Mouse (Mus musculus): ENCODE data around the gene Tmeff2. TPM values are rescaled to one million over a fixed set of nuclear protein-coding genes. Genes with fewer than 3 reads are reported as not detected.

The Tmeff2 gene
- polyA plus RNA-seq, 1 experiment from 2014 or later, result 11.6 TPM

GRCm38 (mm10) chr1:51152017-51152416, 251.6 kb downstream of the Tmeff2 start:
- Histone ChIP-seq H3K27me3 (no peaks in the 10 kb centered on the region), H3K4me2 (replicated peaks) (no peak overlapping the region), H3K4me1 (no peaks in the 10 kb centered on the region), H3K9me3 (replicated peaks) (no peaks in the 10 kb centered on the region), H3K36me3 (no peaks in the 10 kb centered on the region), H3K27ac (replicated peaks) (no peak overlapping the region), H3K4me3 (replicated peaks) (no peak overlapping the region), H3K9ac (no peak overlapping the region)
- WGBS, result 41% methylated on average over 2 of the region's 2 CpGs
- ATAC-seq (ENCODE audit: insufficient number of reproducible peaks, low FRiP score, low TSS enrichment, low read depth), result no peak

DNA sequence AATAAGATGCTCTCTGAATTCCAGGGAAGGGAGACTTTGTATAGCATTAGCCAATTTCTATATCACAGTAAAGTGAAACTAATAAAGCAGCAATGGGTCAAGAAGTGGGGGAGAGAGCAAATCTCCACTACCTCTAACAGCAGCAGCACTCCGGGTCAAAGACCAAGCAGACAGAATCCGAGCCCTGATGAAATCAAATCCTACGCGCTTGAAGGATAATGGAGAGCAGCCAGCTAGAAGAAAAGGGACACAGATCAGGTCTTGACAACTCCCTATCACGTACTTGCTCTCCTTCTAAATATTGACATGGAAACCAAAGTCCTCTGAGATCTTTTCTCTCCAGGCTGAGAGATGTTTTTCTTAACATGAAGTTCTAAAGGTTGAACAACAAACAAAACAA, 252.4 kb downstream of the Tmeff2 start:
- Histone ChIP-seq H3K27ac (replicated peaks) (no peak overlapping the region), H3K27me3 (no peaks in the 10 kb centered on the region), H3K36me3 (no peaks in the 10 kb centered on the region), H3K4me2 (replicated peaks) (no peak overlapping the region), H3K9me3 (replicated peaks) (no peaks in the 10 kb centered on the region), H3K4me1 (no peaks in the 10 kb centered on the region), H3K9ac (no peak overlapping the region), H3K4me3 (replicated peaks) (no peak overlapping the region)
- ATAC-seq (ENCODE audit: insufficient number of reproducible peaks, low FRiP score, low TSS enrichment, low read depth), result no peak
- WGBS, result 30% methylated on average over 5 of the region's 5 CpGs

DNA sequence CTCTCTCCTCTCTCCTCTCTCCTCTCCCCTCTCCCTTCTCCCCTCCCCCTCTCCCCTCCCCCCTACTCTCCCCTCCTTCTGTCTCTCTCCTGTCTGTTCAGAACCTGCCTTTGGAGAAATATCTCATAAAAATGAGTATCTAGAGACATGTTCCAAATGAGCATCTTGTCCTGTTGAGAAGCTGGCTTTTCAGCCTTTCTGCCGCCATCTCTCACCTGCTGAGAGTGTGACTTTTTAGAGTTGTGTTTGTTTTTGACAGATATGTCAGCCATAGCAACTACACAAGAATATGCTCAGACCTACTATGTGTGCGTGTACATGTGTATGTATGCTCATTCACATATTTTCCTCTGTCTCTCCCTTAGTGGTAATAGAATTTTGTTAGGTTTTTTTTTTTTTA, 283.8 kb downstream of the Tmeff2 start:
- Histone ChIP-seq H3K4me2 (replicated peaks) (no peak overlapping the region), H3K4me1 (no peaks in the 10 kb centered on the region), H3K27ac (replicated peaks) (no peak overlapping the region), H3K36me3 (no peaks in the 10 kb centered on the region), H3K4me3 (replicated peaks) (no peak overlapping the region), H3K9me3 (replicated peaks) (no peaks in the 10 kb centered on the region), H3K9ac (no peak overlapping the region), H3K27me3 (no peaks in the 10 kb centered on the region)
- ATAC-seq (ENCODE audit: insufficient number of reproducible peaks, low FRiP score, low TSS enrichment, low read depth), result no peak
- WGBS, result 88% methylated on average over 2 of the region's 2 CpGs

DNA sequence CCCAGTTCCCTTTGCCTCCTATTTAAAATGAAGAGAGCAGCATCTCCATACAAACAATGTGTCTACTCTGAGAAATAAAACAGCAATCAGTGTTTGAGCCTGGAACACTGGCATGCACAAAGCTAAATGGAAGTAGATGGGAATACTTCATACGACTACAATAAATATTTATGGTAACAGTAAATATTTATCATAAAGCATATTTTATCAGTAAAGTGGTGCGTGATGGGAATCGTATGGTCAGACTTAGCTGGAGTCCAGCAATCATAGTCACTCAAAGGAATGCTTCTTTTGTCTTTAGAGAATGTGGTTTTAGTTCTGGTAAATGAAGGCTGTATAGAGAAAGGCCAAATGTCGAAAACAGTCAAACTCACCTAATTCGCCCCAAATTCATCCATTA, 288.6 kb downstream of the Tmeff2 start:
- Histone ChIP-seq H3K27me3 (no peaks in the 10 kb centered on the region), H3K9ac (no peak overlapping the region), H3K4me3 (replicated peaks) (no peak overlapping the region), H3K36me3 (no peaks in the 10 kb centered on the region), H3K27ac (replicated peaks) (no peak overlapping the region), H3K9me3 (replicated peaks) (no peaks in the 10 kb centered on the region), H3K4me2 (replicated peaks) (no peak overlapping the region), H3K4me1 (no peaks in the 10 kb centered on the region)
- WGBS, result 90% methylated on average over 5 of the region's 5 CpGs
- no peak for ATAC-seq (ENCODE audit: insufficient number of reproducible peaks, low FRiP score, low TSS enrichment, low read depth)

GRCm38 (mm10) chr1:51191253-51191652, 290.8 kb downstream of the Tmeff2 start:
- no peak overlapping the region for H3K27ac ChIP-seq (replicated peaks)
- no peak for ATAC-seq (ENCODE audit: insufficient number of reproducible peaks, low FRiP score, low TSS enrichment, low read depth)

GRCm38 (mm10) chr1:51191872-51192613, 291.6 kb downstream of the Tmeff2 start:
- no peak for ATAC-seq (ENCODE audit: insufficient number of reproducible peaks, low FRiP score, low TSS enrichment, low read depth)
- no peak overlapping the region for H3K27ac ChIP-seq (replicated peaks)
- no peaks in the 10 kb centered on the region for H3K27me3 ChIP-seq
- WGBS, result 53% methylated on average over 6 of the region's 6 CpGs
- H3K4me3 ChIP-seq (replicated peaks), result no peak overlapping the region
- H3K9ac ChIP-seq, result no peak overlapping the region
- no peaks in the 10 kb centered on the region for H3K4me1 ChIP-seq
- H3K4me2 ChIP-seq (replicated peaks), result no peak overlapping the region
- no peaks in the 10 kb centered on the region for H3K9me3 ChIP-seq (replicated peaks)
- H3K36me3 ChIP-seq, result no peaks in the 10 kb centered on the region

More at GRCm38 (mm10) chr1:51191253-51191652, 290.8 kb downstream of the Tmeff2 start:
- no peaks in the 10 kb centered on the region for H3K27me3 ChIP-seq
- no peaks in the 10 kb centered on the region for H3K9me3 ChIP-seq (replicated peaks)
- H3K4me2 ChIP-seq (replicated peaks), result no peak overlapping the region
- no peaks in the 10 kb centered on the region for H3K36me3 ChIP-seq
- no peak overlapping the region for H3K4me3 ChIP-seq (replicated peaks)
- H3K9ac ChIP-seq, result no peak overlapping the region
- H3K4me1 ChIP-seq, result no peaks in the 10 kb centered on the region

GRCm38 (mm10) chr1:51199088-51199830, 298.8 kb downstream of the Tmeff2 start:
- 84% methylated on average over 11 of the region's 11 CpGs for WGBS
- no peak for ATAC-seq (ENCODE audit: insufficient number of reproducible peaks, low FRiP score, low TSS enrichment, low read depth)
- Histone ChIP-seq H3K27ac (replicated peaks) (no peak overlapping the region), H3K27me3 (no peaks in the 10 kb centered on the region), H3K4me2 (replicated peaks) (no peak overlapping the region), H3K9me3 (replicated peaks) (no peaks in the 10 kb centered on the region), H3K9ac (no peak overlapping the region), H3K36me3 (no peaks in the 10 kb centered on the region), H3K4me3 (replicated peaks) (no peak overlapping the region), H3K4me1 (no peaks in the 10 kb centered on the region)

GRCm38 (mm10) chr1:51199954-51200353, 299.5 kb downstream of the Tmeff2 start:
- WGBS, result 89% methylated on average over 3 of the region's 3 CpGs

GRCm38 (mm10) chr1:51215631-51216030, 315.2 kb downstream of the Tmeff2 start:
- 84% methylated on average over 3 of the region's 3 CpGs for WGBS
- no peak for ATAC-seq (ENCODE audit: insufficient number of reproducible peaks, low FRiP score, low TSS enrichment, low read depth)
- H3K9me3 ChIP-seq (replicated peaks), result no peaks in the 10 kb centered on the region

More at GRCm38 (mm10) chr1:51199954-51200353, 299.5 kb downstream of the Tmeff2 start:
- no peaks in the 10 kb centered on the region for H3K4me1 ChIP-seq
- no peaks in the 10 kb centered on the region for H3K27me3 ChIP-seq
- no peak overlapping the region for H3K27ac ChIP-seq (replicated peaks)
- no peaks in the 10 kb centered on the region for H3K36me3 ChIP-seq
- ATAC-seq (ENCODE audit: insufficient number of reproducible peaks, low FRiP score, low TSS enrichment, low read depth), result no peak
- H3K4me3 ChIP-seq (replicated peaks), result no peak overlapping the region
- no peaks in the 10 kb centered on the region for H3K9me3 ChIP-seq (replicated peaks)
- no peak overlapping the region for H3K9ac ChIP-seq
- no peak overlapping the region for H3K4me2 ChIP-seq (replicated peaks)

DNA sequence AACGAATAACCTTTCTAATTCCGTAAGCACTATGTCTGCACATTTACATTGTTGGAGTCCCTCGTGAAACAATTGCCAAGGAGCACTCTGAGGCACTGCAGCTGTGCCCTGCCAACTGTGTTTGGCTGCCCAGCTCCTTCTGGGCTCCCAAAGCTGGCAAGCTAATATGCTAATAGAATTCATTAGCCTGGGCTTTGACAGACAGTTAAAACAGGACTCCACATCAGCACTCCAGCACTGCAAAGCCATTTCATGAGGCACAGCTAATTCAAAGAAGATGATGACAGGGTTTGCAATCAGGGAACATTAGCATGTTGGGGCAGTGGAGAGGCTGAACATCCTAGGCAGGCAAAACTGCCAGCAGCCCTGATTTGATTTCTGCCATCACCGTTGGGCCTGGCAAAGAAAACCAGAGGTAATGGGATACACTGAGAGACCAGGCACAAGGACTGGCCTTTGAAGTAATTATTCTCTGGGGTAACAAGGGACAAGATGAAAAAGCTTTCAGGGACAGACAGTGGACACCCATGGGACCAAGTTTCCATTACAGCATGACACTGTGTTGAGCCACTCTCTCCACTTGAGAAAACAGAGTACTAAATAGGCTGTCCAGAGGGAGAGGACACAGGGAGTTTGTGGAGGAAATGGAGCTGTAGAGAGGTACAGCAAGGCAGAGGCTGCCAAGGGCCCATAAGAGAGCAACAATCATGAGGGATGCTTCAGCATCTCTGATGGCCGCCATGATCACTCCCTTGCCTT, 316.0 kb downstream of the Tmeff2 start:
- no peak overlapping the region for H3K27ac ChIP-seq (replicated peaks)
- H3K27me3 ChIP-seq, result no peaks in the 10 kb centered on the region
- no peak overlapping the region for H3K4me3 ChIP-seq (replicated peaks)
- H3K36me3 ChIP-seq, result no peaks in the 10 kb centered on the region
- WGBS, result 46% methylated on average over 5 of the region's 5 CpGs
- H3K4me1 ChIP-seq, result no peaks in the 10 kb centered on the region
- H3K9me3 ChIP-seq (replicated peaks), result no peaks in the 10 kb centered on the region
- H3K4me2 ChIP-seq (replicated peaks), result no peak overlapping the region
- no peak overlapping the region for H3K9ac ChIP-seq
- 0 out of 2 replicates have a peak, but pooled peaks have one; percentile 43 for ATAC-seq (ENCODE audit: insufficient number of reproducible peaks, low FRiP score, low TSS enrichment, low read depth)

More at GRCm38 (mm10) chr1:51215631-51216030, 315.2 kb downstream of the Tmeff2 start:
- no peak overlapping the region for H3K4me2 ChIP-seq (replicated peaks)
- no peaks in the 10 kb centered on the region for H3K27me3 ChIP-seq
- H3K27ac ChIP-seq (replicated peaks), result no peak overlapping the region
- H3K9ac ChIP-seq, result no peak overlapping the region
- H3K4me3 ChIP-seq (replicated peaks), result no peak overlapping the region
- no peaks in the 10 kb centered on the region for H3K36me3 ChIP-seq
- no peaks in the 10 kb centered on the region for H3K4me1 ChIP-seq

- Histone ChIP-seq H3K9me3 (replicated peaks) (no peaks in the 10 kb centered on the region), H3K4me1 (no peaks in the 10 kb centered on the region), H3K4me3 (replicated peaks) (no peak overlapping the region), H3K4me2 (replicated peaks) (no peak overlapping the region), H3K27me3 (no peaks in the 10 kb centered on the region), H3K9ac (no peak overlapping the region), H3K36me3 (no peaks in the 10 kb centered on the region), H3K27ac (replicated peaks) (no peak overlapping the region)
- ATAC-seq (ENCODE audit: insufficient number of reproducible peaks, low FRiP score, low TSS enrichment, low read depth), result no peak
- 87% methylated on average over 7 of the region's 7 CpGs for WGBS
These were observed 316.8 kb downstream of the Tmeff2 start for GRCm38 (mm10) chr1:51217227-51217626.
